Mouse (Mus musculus): Measurements from ENCODE around the gene Prpf4. TPM values are rescaled to one million over a fixed set of nuclear protein-coding genes. Genes with fewer than 3 reads are reported as not detected.

Prpf4 gene
- total RNA-seq (2015) (14.8 and 16.7 TPM in 2 replicates), total RNA-seq (2017) (14.4 and 15.9 TPM in 2 replicates)

GRCm38 (mm10) chr4:62408601-62409282 is at the start of gene Prpf4, which contains the start of gene Cdc26:
Gene Prpf4 (plus strand): TSS chr4:62408797.
Gene Cdc26 (minus strand): TSS chr4:62408642.
- peak; percentile 93 for ATAC-seq (replicated peaks; ENCODE audit: poor library complexity)

- ATAC-seq (replicated peaks; ENCODE audit: poor library complexity) = no peak
Measured at GRCm38 (mm10) chr4:62359256-62359775, 49.3 kb upstream of the Prpf4 start.

GRCm38 (mm10) chr4:62360088-62360804 is 48.4 kb upstream of the Prpf4 start, which contains the start of the genes Fkbp15 and Slc31a1:
Gene Fkbp15 (minus strand): TSS chr4:62360548.
Gene Slc31a1 (plus strand): TSS chr4:62360727.
- peak; percentile 91 for ATAC-seq (replicated peaks; ENCODE audit: poor library complexity)

DNA sequence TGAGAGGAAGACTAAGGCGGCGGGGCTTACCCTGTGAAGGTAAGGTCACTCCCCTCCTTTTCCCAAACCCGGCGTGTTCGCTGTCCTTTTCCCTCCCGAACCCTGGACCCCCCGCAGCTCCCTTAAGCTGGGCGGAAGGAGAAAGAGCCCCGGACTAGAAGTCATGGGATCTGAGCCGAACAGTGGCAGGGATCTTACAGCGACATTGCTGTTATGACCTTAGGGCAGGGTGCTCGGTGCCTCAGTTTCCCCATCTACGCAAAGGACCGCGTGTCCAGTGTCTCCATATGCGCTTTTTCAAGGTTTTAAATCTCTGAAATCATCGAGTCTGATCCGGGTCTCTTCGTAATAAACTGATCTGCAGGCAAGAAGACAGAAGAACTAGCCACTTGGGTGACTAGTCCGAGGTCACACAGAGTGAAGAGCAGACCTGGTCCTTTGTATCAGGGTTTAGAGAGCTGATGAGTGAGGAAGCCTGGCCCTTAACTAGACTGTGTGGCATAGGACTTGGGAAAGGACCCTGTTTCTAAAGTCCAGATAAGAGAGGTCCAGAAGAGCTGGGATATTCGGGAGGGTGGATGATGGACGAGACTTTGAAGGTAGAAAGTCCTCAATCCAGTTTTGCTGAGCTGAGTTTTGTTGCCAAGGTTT is 47.7 kb upstream of the Prpf4 start:
- no peak; the same call in 1 of the 2 replicates for ATAC-seq (replicated peaks; ENCODE audit: poor library complexity)

- ATAC-seq (replicated peaks; ENCODE audit: poor library complexity) = no peak
Measured at GRCm38 (mm10) chr4:62361571-62361970, 47.0 kb upstream of the Prpf4 start.

DNA sequence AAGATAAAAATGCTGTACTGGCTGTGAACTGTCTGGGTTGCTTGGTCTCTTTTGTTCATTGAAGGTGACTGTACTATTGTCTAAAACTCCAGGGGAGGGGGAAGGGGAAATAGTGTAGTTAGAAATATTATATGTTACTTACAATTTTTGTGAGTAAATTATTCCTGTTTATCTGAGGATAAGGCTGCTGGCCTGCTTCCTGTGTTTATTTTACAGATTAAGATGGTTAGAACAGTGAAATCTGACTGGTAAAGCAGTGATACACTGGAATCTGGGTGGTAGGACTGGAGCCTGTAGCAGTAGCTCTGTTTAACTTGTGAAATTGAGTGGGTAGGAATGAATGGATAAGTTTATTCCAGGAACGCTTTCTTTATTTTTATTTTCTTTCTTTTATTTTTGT is 46.6 kb upstream of the Prpf4 start:
- no peak for ATAC-seq (replicated peaks; ENCODE audit: poor library complexity)

DNA sequence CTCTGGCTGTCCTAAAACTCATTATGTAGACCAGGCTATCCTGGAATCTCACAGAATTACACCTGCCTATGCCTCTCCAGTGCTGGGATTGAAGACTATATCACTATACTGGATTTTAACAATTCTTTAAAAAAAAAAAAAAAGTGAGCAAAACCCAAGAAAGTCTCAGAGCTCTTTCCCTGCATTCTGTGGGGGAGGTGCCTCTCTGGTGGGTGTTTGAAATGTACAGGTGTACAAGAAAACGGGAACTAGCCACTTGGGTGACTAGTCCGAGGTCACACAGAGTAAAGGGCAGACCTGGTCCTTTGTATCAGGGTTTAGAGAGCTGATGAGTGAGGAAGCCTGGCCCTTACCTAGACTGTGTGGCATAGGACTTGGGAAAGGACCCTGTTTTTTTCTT is 46.2 kb upstream of the Prpf4 start:
- ATAC-seq (replicated peaks; ENCODE audit: poor library complexity) = no peak

GRCm38 (mm10) chr4:62364299-62364698 is 44.3 kb upstream of the Prpf4 start:
- ATAC-seq (replicated peaks; ENCODE audit: poor library complexity) = no peak

DNA sequence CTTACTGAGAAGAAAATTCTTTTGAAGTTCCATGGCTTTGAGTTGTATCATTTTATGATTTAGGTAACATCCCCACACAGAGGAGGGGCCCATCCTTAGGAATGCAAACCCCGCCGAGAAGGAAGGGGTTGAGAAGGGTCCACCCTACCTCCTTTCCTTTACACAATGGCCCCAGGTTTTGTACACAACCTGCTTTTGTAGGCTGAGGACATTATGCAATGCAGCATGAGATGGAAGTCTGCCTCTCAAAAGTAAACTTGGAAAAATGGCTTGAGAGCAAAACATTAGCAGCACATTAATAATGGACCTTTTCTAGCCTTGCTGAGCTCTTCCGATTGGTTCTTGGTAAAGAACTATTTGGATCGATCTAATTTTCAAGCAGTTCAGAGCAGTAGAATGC is 42.3 kb upstream of the Prpf4 start:
- no peak for ATAC-seq (replicated peaks; ENCODE audit: poor library complexity)

DNA sequence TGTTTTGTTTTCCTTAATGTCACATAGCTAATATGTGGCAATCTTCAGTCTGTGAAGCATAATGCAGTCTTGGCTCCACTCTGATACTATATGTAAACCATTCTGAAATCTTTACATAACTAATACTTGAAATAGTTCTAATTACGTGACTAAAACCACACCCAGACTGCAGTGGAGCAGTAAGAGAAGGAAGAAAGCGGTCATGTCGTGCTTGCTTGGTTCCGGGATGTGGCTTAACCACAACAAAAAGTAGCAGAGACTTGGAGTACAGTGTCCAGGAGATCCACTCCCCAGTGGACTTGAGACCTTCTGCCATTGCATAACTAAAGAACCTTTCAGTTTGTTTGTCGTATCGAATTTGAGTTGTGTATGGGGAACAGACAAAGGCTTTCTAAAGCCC is 41.0 kb upstream of the Prpf4 start:
- ATAC-seq (replicated peaks; ENCODE audit: poor library complexity) = peak; percentile 77

- ATAC-seq (replicated peaks; ENCODE audit: poor library complexity) = peak; percentile 37
Measured at GRCm38 (mm10) chr4:62369091-62369490, 39.5 kb upstream of the Prpf4 start.

- no peak for ATAC-seq (replicated peaks; ENCODE audit: poor library complexity)
Measured at GRCm38 (mm10) chr4:62372410-62372809, 36.2 kb upstream of the Prpf4 start.

DNA sequence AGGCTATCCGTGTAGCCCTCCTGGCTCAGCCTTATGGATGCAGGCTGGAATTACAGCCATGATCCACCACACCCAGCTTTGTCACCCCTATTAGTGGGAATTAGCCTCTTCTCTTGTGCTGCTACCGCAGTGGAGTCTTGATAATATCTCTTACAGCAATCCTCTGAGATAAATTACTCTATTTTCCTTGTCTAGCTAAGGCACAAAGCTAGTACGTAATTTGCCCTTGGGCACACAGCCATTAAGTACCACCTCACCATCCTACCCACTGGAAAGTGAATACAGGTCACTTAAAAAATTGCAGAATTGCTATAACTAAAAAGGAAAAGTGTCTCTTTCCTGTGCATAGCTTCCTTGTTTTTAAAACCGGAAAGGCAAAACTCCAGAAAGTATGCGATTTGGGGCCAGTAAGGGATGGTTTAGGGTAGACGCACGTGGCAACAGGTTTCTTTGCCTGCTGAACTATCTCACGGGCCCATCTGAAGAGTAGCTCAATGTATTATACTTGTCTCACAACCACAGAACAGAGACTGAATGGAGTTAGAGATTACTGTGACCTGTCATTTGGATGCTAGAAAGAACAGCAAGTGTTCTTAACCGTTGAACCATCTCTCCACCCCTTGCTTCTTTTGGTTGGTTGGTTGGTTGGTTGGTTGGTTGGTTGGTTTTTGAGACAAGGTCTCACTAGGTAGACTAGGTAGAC is 35.6 kb upstream of the Prpf4 start:
- peak; percentile 52 for ATAC-seq (replicated peaks; ENCODE audit: poor library complexity)

DNA sequence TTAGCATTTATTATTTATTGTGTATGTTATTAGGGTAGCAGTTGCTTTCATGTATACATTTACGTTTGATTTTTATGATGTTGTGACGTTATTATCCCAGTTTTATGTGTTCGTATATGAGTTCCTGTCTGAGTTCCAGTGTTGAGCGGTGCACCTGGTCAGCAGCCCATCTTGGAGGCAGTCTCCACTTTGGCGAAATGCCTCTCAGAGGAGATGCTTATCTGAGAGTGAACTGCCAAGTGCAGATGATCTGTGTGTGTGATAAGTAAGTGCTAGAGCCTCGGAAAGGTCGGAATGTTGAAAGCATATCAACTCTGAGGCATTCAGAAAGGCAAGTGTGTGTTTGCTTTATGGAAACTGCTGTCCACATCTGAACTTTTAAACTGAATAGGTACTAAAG is 34.9 kb upstream of the Prpf4 start:
- ATAC-seq (replicated peaks; ENCODE audit: poor library complexity) = no peak

DNA sequence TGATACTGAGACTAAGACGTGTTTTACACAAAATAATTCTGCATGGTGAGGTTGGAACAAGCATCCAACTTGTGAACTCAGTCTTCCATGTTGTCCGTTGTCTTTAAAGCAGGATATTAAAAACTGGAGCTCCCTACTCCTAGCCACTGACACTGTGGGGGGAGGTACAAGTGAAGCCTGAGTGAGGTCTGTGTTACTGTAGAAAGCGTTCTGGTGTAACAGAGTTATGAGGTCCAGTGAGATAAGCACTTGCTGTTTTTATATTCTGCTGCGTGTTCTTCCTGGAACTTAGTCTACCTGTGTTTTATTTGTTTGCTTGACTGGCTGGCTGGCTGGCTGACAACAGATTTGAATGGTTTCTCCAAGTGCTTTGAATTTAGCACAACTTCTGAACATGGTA is 34.3 kb upstream of the Prpf4 start:
- ATAC-seq (replicated peaks; ENCODE audit: poor library complexity) = peak; percentile 50

- no peak for ATAC-seq (replicated peaks; ENCODE audit: poor library complexity)
Measured at GRCm38 (mm10) chr4:62376123-62376522, 32.5 kb upstream of the Prpf4 start.

DNA sequence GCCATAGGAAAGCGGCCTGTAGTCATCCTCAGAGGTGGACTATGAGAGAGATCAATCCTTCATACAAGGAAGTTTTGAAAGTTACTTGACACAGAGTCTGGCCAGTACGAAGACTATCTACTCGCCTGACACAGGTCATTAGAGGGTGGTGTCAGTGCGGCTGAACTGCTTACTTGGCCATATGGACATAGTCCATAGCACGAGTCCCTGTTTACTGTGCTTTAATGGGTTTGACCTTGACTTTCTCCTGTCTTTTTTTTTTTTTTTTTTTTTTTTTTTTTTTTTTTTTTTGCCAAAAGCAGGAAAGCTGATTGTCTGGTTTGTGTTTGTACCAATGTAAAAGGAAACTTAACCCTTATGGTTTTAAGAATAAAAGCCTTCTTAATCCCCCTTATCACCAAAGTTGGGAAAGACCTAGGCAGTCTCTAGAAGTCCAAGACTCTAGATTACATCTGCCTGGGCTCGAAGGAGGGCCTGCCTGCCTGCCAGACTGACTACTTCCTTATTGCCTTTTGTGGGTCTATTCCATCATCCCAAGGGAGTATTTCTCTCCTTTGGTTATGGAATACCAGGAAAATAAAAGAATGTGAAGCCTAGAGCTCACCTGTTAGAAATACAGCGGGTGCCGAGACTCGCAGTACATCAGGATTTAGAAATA is 28.7 kb upstream of the Prpf4 start:
- ATAC-seq (replicated peaks; ENCODE audit: poor library complexity) = no peak

GRCm38 (mm10) chr4:62383207-62383606 is 25.4 kb upstream of the Prpf4 start:
- no peak for ATAC-seq (replicated peaks; ENCODE audit: poor library complexity)

DNA sequence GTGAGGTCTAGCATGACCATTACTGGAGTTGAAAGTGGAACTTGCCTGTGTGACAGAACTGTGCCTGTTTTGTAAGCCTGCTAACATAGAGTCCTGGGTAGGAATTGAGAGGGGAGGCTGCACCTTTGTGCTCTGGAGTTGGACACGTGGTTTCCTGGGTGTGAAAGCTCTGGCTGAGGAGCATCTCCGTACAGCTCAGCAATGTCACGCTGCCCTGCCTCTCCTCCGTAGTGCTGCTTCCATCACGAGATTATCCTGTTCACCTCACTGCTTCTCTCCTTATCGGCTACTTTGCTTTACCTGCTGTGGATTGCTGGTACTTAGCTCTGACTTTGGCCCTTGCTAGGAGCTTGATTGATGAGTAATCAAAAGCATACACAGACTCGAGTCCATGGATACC is 24.8 kb upstream of the Prpf4 start:
- no peak for ATAC-seq (replicated peaks; ENCODE audit: poor library complexity)

- no peak for ATAC-seq (replicated peaks; ENCODE audit: poor library complexity)
Measured at GRCm38 (mm10) chr4:62384159-62384558, 24.4 kb upstream of the Prpf4 start.
